Mouse (Mus musculus): ENCODE measurements at regions not wholly inside any gene's neighbourhood (a gene's known extent, or its start where the extent isn't known, plus 50 kb on each side); places are given as distances from the start of the nearest gene placed in this dataset.
"Not testable (repeated sequence)": the region's sequence is repeated elsewhere in the genome, so short reads cannot be mapped to it uniquely, and the experiment has no call there.

DNA sequence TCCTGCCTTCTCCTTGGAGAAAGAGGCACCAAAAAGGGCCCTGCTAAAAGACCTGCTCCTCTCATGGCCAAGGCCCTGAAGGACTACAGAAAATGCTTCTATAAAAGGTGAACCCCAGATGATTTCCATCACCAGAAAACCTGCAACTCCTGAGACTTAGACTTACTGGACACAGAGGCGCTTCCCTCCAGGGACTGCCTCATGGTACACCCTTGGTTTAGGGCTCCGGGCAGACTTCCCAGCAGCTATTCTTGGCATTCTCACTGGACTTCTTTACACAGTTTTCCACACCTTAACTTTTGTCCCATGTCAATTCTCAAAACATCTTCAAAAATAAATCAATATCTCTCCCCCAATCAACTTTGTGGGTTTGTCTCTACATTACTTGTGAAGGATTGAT lies 393.2 kb downstream of the Gpm6a start:
- DNase-seq (ENCODE audit: extremely low spot score, low spot score) = peak; percentile 18

DNA sequence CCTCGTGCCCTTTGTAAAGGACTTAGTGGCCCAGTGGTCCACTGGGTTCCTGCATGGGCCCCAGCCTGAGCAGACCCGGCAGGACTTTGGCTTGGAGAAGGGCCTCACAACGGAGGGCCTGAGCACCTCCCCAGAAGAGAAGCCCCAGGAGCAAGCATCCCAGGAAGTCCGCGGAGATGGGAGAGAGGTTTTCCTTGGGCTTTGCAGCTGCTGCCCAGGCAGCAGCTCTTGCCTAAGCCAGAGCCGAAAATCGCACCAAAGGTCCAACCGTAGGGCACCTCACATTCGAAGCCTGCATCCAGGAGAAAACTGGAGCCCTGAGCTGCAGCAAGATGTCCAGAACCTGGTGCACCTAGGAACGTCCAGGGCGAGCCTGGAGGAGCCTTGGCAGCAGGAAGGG lies 405.2 kb downstream of the Gpm6a start:
- not testable (repeated sequence) for DNase-seq (ENCODE audit: extremely low spot score, low spot score)

DNA sequence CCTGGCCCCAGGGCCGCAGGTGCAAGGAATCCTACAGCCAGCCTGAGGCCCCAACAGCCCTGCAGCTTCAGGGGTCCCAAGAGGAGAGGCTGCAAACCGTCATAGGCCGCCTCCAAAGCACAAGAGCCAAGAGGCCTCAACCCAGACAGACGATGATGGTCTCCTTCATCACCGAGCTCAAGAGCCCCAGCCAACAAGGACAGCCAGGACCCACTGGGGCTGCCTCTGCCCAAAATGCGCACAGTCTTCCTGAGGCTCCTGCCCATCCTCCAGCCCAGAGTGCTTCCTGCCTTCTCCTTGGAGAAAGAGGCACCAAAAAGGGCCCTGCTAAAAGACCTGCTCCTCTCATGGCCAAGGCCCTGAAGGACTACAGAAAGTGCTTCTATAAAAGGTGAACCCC lies 412.8 kb downstream of the Gpm6a start:
- not testable (repeated sequence) for DNase-seq (ENCODE audit: extremely low spot score, low spot score)

DNA sequence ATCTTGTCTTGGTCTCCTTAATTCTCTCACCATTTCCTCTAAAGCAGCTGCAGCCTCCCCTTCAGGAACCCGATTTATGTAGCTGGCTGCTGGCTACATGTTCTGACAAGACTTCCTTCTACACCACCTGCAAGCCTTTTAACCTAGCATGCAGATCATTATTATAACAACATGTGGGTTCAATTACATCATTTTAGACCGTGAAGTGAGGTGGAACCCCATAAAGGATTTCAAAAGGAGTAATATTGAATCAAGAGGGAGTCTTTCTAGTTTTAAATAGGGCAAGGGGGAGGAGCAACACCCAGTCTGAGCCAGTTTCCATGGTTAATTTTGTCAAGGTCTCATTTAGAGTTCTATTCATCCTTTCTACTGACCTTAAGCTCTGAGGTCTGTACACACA lies 442.4 kb downstream of the Gpm6a start:
- no peak for DNase-seq (ENCODE audit: extremely low spot score, low spot score)

DNA sequence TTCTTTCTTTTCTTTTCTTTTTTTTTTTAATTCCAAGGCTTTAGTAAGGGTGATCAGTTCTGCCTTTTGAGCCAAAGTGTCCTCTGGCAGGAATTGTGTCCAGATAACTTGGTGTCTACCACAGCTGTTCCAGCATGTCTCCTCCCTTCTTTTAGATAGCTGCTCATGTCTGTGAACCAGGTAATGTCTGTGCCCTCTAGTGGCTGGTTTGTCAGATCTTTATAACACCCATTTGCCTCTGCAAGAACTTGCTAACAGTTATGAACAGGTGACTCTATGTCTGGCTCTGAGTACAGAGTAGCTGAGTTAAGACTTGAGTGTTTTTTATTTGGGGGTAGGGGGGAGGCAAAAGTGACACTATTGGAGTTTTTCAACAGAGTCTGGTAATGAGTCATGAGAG lies 443.7 kb downstream of the Gpm6a start:
- no peak for DNase-seq (ENCODE audit: extremely low spot score, low spot score)

DNA sequence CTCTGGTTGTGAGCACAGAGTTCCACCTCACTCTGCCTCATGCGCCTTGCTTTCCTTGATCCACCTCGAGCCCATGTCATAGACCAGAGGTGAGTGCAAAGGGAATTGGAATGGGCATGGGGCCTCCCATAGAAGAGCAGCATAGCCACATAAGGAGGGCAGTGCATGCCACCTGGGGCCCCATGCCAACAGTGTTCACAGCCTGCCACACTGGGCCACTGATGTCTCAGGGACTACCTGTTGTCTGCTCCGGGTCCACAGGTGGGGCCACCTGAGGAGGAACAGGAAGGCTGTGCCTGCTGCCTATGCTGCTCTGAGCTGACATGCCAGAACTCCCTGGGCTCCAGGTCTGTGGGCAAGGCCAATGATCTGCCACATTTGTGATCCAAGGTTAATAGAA lies 445.8 kb downstream of the Gpm6a start:
- no peak for DNase-seq (ENCODE audit: extremely low spot score, low spot score)

DNA sequence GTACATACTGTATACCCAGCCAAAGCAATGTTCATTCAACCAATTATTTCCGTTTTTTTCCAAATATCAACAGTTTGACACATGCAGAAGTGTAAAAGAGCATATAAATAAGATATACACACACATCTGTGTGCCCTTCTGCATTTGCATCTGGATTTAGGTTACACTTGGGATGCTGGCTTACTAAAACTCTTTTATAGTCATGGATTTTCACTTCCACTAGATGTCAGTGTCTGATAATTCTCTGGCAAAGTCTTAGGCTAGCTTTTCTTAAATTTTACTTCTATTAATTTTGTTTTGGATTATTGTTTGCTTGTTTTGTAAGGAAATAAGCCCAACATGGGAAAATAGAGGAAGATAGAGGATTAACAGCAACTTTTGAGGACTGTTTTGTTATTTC lies 452.3 kb downstream of the Gpm6a start:
- not testable (repeated sequence) for DNase-seq (ENCODE audit: extremely low spot score, low spot score)

Measured in neural tube, embryonic 10.5 days (tissue).